Mouse (Mus musculus) heart, embryonic 14.5 days (tissue): ENCODE data around the gene Arpc4. TPM values are rescaled to one million over a fixed set of nuclear protein-coding genes. Genes with fewer than 3 reads are reported as not detected.

Experiments used
- ATAC-seq: fragments of 200-750 bp; cut with Nextera tagmentation; 2 replicates; pipeline ENCODE4 v1.8.0; 2017; ENCODE audit warnings: low read depth, moderate TSS enrichment; ENCODE audit not compliant: insufficient number of reproducible peaks, insufficient read depth, low FRiP score
- H3K27ac ChIP-seq, 2 experiments: fragments of 200-500 bp in 1 of 2; fragments of 300-500 bp in 1 of 2; sonication (generic) in 1 of 2; replicated peaks in 1 of 2; 2 replicates each; pipeline ENCODE4 v1.5.1; 2012 to 2014; ENCODE audit warnings: low read depth in 2 of 2, low read length in 2 of 2, control low read depth in 1 of 2, mild to moderate bottlenecking in 1 of 2, mixed read lengths in 1 of 2; ENCODE audit not compliant: control insufficient read depth in 1 of 2, insufficient read depth in 1 of 2
- H3K27me3 ChIP-seq: fragments of 300-500 bp; sonication (generic); 2 replicates; pipeline ENCODE4 v1.6.1; 2014; ENCODE audit warnings: mild to moderate bottlenecking, low read length, control low read depth; ENCODE audit not compliant: control insufficient read depth, insufficient read depth
- H3K36me3 ChIP-seq: fragments of 300-500 bp; sonication (generic); 2 replicates; pipeline ENCODE4 v1.6.1; 2014; ENCODE audit warnings: mild to moderate bottlenecking, control low read depth, low read length, mixed read lengths; ENCODE audit not compliant: control insufficient read depth, insufficient read depth
- H3K4me1 ChIP-seq, 2 experiments: fragments of 200-500 bp in 1 of 2; fragments of 300-500 bp in 1 of 2; sonication (generic) in 1 of 2; 2 replicates each; pipeline ENCODE4 v1.6.1; 2012 to 2014; ENCODE audit warnings: low read length in 2 of 2, control low read depth in 1 of 2, mixed read lengths in 1 of 2; ENCODE audit not compliant: control insufficient read depth in 2 of 2, insufficient read depth in 2 of 2
- H3K4me2 ChIP-seq: fragments of 300-500 bp; sonication (generic); 2 replicates; pipeline ENCODE4 v1.6.1; 2014; ENCODE audit warnings: mild to moderate bottlenecking, low read length
- H3K4me3 ChIP-seq, 2 experiments: fragments of 200-500 bp in 1 of 2; fragments of 300-500 bp in 1 of 2; sonication (generic) in 1 of 2; 2 replicates each; pipeline ENCODE4 v1.5.1; 2012 to 2014; ENCODE audit warnings: low read length in 2 of 2, mild to moderate bottlenecking in 2 of 2, control low read depth in 1 of 2, low read depth in 1 of 2, moderate library complexity in 1 of 2; ENCODE audit not compliant: control insufficient read depth in 1 of 2, insufficient read depth in 1 of 2
- H3K9ac ChIP-seq: fragments of 300-500 bp; sonication (generic); 2 replicates; pipeline ENCODE4 v1.6.1; 2014; ENCODE audit warnings: mild to moderate bottlenecking, low read length
- H3K9me3 ChIP-seq: fragments of 300-500 bp; sonication (generic); 2 replicates; pipeline ENCODE4 v1.6.1; 2016; ENCODE audit warnings: low read length, control low read depth; ENCODE audit not compliant: control insufficient read depth
- WGBS: fragments of 180-500 bp; shearing (Covaris S2); extraction: QIAGEN DNeasy Blood & Tissue Kit; methylation state at CpG from one replicate; pipeline ENCODE4 v1.1.7; 2014; 5-methylcytosine and 5-hydroxymethylcytosine counted together
- polyA plus RNA-seq: library from polyadenylated mRNA; unstranded; fragments of >200 nt; fragmentation: Nextera tagmentation; extraction: Ambion mirVana; gene quantifications from 2 replicates; pipeline ENCODE4 v1.2.1, GENCODE M21; 2014

The Arpc4 gene
- polyA plus RNA-seq, 1 experiment from 2014 or later, result 155 TPM

- Histone ChIP-seq H3K36me3 (no peaks in the 10 kb centered on the region), H3K4me1 (no peaks in the 10 kb centered on the region; a peak in 1 of 4 replicates), H3K9ac (no peak overlapping the region), H3K27ac (no peak overlapping the region), H3K9me3 (no peaks in the 10 kb centered on the region), H3K27me3 (no peaks in the 10 kb centered on the region), H3K4me2 (no peak overlapping the region), H3K4me3 (no peak overlapping the region)
- ATAC-seq, result no peak
- 47% methylated on average over 1 of the region's 1 CpGs for WGBS
Measured at GRCm38 (mm10) chr6:113351161-113351560, 26.8 kb upstream of the Arpc4 start.

DNA sequence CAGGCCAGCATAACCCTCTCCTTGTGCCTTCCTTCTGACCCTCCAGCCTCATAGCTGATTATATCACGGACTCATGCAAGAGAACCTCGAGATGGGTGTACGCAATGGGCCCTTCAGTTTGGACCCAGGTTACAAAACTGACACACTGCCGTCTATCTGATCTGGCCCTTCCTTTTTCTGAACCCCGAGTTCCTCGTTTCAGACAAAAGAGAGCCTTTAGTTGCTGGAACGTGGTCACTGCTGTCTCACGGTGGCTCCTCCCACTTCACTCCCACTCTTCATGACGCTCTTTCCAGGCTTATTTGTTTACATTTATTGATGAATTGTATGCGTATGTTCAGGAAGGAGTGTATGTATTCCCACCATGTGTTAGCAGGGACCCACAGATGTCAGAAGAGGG is 26.3 kb upstream of the Arpc4 start:
- no peaks in the 10 kb centered on the region for H3K9me3 ChIP-seq
- no peak for ATAC-seq
- no peaks in the 10 kb centered on the region; a peak in 1 of 4 replicates for H3K4me1 ChIP-seq
- H3K9ac ChIP-seq, result no peak overlapping the region
- WGBS, result 67% methylated on average over 10 of the region's 10 CpGs
- no peak overlapping the region for H3K4me3 ChIP-seq
- no peaks in the 10 kb centered on the region for H3K27me3 ChIP-seq
- H3K27ac ChIP-seq, result no peak overlapping the region
- H3K4me2 ChIP-seq, result no peak overlapping the region
- H3K36me3 ChIP-seq, result no peaks in the 10 kb centered on the region

GRCm38 (mm10) chr6:113352820-113353219 is 25.1 kb upstream of the Arpc4 start:
- Histone ChIP-seq H3K27ac (no peak overlapping the region), H3K9ac (no peak overlapping the region), H3K36me3 (no peaks in the 10 kb centered on the region), H3K9me3 (no peaks in the 10 kb centered on the region), H3K27me3 (no peaks in the 10 kb centered on the region), H3K4me3 (no peak overlapping the region), H3K4me2 (no peak overlapping the region), H3K4me1 (no peaks in the 10 kb centered on the region; a peak in 1 of 4 replicates)
- no peak for ATAC-seq
- WGBS, result 72% methylated on average over 3 of the region's 3 CpGs

- no peak for ATAC-seq
- no peaks in the 10 kb centered on the region for H3K36me3 ChIP-seq
- WGBS, result 61% methylated on average over 3 of the region's 3 CpGs
- H3K4me1 ChIP-seq, result no peaks in the 10 kb centered on the region; a peak in 1 of 4 replicates
- H3K4me3 ChIP-seq, result no peak overlapping the region
- H3K4me2 ChIP-seq, result no peak overlapping the region
- no peaks in the 10 kb centered on the region for H3K9me3 ChIP-seq
- H3K27ac ChIP-seq, result no peak overlapping the region
- H3K27me3 ChIP-seq, result no peaks in the 10 kb centered on the region
- no peak overlapping the region for H3K9ac ChIP-seq
Measured at GRCm38 (mm10) chr6:113353696-113354095, 24.2 kb upstream of the Arpc4 start.

DNA sequence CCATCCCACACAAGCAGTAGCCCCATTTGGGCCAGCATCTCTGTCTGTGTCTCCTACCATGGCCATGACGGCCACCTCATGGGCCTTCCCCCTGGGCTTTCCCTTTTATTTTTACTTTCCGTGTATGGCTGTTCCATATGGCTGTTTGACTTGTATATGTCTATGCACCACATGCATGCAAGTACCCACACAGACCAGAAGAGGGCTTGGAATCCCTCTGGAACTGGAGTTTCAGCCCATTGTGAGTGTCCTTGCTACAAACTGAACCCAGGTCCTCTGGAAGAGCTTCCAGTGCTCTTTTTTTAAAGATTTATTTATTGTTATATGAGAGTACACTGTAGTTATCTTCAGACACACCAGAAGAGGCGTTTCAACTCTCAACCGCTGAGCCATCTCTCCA is 16.4 kb upstream of the Arpc4 start:
- Histone ChIP-seq H3K4me3 (no peak overlapping the region), H3K4me1 (no peaks in the 10 kb centered on the region), H3K9me3 (no peaks in the 10 kb centered on the region), H3K9ac (no peak overlapping the region), H3K4me2 (no peak overlapping the region), H3K27ac (no peak overlapping the region), H3K27me3 (no peaks in the 10 kb centered on the region), H3K36me3 (peaks cover 5% of the 10 kb centered on the region)
- no peak for ATAC-seq
- 73% methylated on average over 4 of the region's 4 CpGs for WGBS

GRCm38 (mm10) chr6:113362241-113362640 is 15.7 kb upstream of the Arpc4 start:
- 95% methylated on average over 1 of the region's 1 CpGs for WGBS
- Histone ChIP-seq H3K27ac (no peak overlapping the region), H3K4me3 (no peak overlapping the region), H3K4me2 (no peak overlapping the region), H3K9ac (no peak overlapping the region), H3K27me3 (no peaks in the 10 kb centered on the region), H3K4me1 (no peaks in the 10 kb centered on the region), H3K36me3 (peaks cover 13% of the 10 kb centered on the region), H3K9me3 (no peaks in the 10 kb centered on the region)
- ATAC-seq, result no peak

DNA sequence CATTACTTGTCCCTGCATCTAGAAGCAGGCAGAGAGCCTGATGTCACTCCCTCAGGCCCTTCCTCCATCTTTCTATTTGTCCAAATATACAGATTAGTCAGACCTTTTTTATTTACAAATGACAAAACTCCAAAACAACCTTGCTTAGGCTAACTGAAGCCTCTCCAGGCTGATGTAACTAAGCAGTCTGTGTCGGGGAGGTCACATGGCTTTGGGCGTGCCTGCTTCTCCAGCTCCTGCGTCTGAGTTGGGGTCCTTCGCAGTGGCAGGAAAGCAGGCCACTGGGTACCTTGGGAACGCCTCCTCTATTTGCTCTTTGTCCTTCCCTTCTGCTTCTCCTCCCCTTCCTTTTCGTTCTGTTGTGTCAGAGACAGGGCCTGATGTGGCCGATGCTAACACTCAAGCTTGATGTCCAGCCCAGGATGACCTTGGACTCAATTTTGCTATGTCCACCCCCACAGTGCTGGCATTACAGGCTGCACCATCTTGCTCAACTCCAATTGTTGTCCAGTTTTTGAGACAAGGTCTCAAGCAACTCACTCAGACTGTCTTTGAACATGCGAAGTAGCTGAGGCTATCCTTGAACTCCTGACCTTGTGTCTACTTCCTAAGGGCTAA is 13.3 kb upstream of the Arpc4 start:
- H3K4me2 ChIP-seq, result no peak overlapping the region
- no peak overlapping the region for H3K4me3 ChIP-seq
- H3K9me3 ChIP-seq, result no peaks in the 10 kb centered on the region
- WGBS, result 65% methylated on average over 8 of the region's 8 CpGs
- no peaks in the 10 kb centered on the region for H3K4me1 ChIP-seq
- H3K9ac ChIP-seq, result no peak overlapping the region
- H3K36me3 ChIP-seq, result peaks cover 35% of the 10 kb centered on the region
- ATAC-seq, result no peak
- H3K27ac ChIP-seq, result no peak overlapping the region
- H3K27me3 ChIP-seq, result no peaks in the 10 kb centered on the region

- Histone ChIP-seq H3K4me3 (no peak overlapping the region), H3K27ac (no peak overlapping the region), H3K4me2 (no peak overlapping the region), H3K4me1 (no peaks in the 10 kb centered on the region), H3K27me3 (no peaks in the 10 kb centered on the region), H3K36me3 (peaks cover 55% of the 10 kb centered on the region), H3K9me3 (no peaks in the 10 kb centered on the region), H3K9ac (no peak overlapping the region)
- ATAC-seq, result no peak
- WGBS, result 92% methylated on average over 6 of the region's 6 CpGs
Measured at GRCm38 (mm10) chr6:113366639-113367038, 11.3 kb upstream of the Arpc4 start.
